Mouse (Mus musculus): ENCODE data around the gene Cox4i1. TPM values are rescaled to one million over a fixed set of nuclear protein-coding genes. Genes with fewer than 3 reads are reported as not detected.

The Cox4i1 gene
- total and polyA plus RNA-seq, 2 experiments = 706 to 1,059 TPM

DNA sequence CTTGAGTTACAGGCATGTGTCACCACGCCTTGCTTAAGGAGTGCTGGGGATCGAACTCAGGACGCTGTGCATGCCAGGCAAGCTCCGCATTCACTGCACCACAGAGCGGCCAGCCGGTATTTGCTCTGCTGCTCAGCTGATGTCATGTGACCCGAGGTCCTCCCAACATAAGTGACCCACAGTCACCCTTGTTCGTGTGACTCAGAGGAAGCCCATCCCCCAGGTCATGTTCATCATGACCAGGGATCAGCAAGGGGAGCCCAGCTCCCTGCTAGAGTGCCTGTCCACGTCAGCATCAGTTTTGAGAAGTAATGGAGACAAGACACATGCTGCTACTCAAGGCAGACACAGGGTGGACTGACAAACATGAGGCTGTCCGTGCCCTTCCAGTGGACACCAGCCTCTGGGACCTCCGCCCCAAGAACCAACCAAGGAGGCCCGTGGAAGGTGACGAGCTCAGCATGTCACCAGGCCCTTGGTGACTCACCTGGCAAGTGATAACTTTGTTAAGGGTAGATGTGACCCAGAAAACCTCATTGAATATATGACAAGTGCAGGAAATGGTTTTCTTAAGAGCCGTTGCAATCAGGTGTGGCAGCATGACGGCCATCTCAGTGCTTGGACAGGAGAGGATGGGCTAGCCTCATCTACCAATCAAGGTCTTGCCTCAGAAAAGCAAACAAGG is 48.1 kb downstream of the Cox4i1 start:
- no peaks in the 10 kb centered on the region for H3K27me3 ChIP-seq (ENCODE audit: control insufficient read depth, insufficient read depth, low read length)
- TF ChIP-seq POLR2A (IDR thresholded peaks at IDR 0.05; ENCODE audit: extremely low read depth, insufficient read depth, low read length) (no peak), CTCF (IDR thresholded peaks at IDR 0.05; ENCODE audit: low read depth, low read length) (no peak)
- DNase-seq (ENCODE audit: extremely low read depth, low read depth, low spot score) = peak; percentile 51
- H3K36me3 ChIP-seq (ENCODE audit: control insufficient read depth, insufficient read depth, low read length) = no peaks in the 10 kb centered on the region
- 69% methylated on average over 15 of the region's 15 CpGs for WGBS
- no peak overlapping the region for H3K9ac ChIP-seq (ENCODE audit: low read depth, low read length)
- no peaks in the 10 kb centered on the region for H3K79me2 ChIP-seq (ENCODE audit: control insufficient read depth, insufficient read depth, low read length)
- H3K4me3 ChIP-seq (ENCODE audit: insufficient read depth, low read depth, low read length) = no peak overlapping the region
- no peaks in the 10 kb centered on the region for H3K4me1 ChIP-seq (ENCODE audit: control insufficient read depth, insufficient read depth, low read length)
- H3K27ac ChIP-seq (replicated peaks; ENCODE audit: insufficient read depth, low read depth, low read length) = 0 out of 2 replicates have a peak overlapping the region, but pooled peaks have one; percentile 6

DNA sequence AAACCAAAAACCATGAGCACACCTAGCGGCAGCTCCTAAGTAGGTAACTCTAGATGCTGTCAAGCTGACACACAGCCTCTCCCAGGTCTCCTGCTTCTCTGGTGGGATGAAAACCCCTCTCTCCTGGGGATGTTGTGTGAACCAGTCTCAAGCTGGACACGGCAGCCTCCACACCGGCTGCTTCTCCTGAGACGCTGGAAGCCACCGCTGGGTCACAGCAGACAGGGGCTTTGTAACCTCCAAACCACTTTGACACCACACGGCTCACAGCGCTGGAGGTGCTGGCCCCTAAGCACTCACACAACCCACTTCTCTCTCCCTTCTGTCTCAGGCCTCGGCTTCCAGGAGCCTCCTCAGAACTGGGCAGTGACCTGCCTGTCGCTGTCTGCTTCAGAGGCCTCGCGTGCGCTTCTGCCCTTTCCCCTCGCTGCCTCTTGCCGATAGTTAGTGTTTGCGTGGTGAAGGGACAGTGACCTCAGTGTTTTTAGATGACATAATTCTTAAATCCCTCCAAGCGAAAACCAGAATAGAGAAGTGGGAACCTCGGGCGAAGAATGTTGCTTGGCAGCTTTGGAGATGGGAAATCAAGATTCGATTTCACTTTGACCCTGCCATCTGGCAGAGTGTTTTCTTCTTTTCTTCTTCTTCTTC is 51.7 kb downstream of the Cox4i1 start:
- TF ChIP-seq CTCF (IDR thresholded peaks at IDR 0.05; ENCODE audit: low read depth, low read length) = no peak
- no peak for TF ChIP-seq POLR2A (IDR thresholded peaks at IDR 0.05; ENCODE audit: extremely low read depth, insufficient read depth, low read length)
- Histone ChIP-seq H3K36me3 (ENCODE audit: control insufficient read depth, insufficient read depth, low read length) (no peaks in the 10 kb centered on the region), H3K9ac (ENCODE audit: low read depth, low read length) (no peak overlapping the region), H3K27ac (replicated peaks; ENCODE audit: insufficient read depth, low read depth, low read length) (no peak overlapping the region), H3K4me1 (ENCODE audit: control insufficient read depth, insufficient read depth, low read length) (no peaks in the 10 kb centered on the region), H3K27me3 (ENCODE audit: control insufficient read depth, insufficient read depth, low read length) (no peaks in the 10 kb centered on the region), H3K4me3 (ENCODE audit: insufficient read depth, low read depth, low read length) (no peak overlapping the region), H3K79me2 (ENCODE audit: control insufficient read depth, insufficient read depth, low read length) (no peaks in the 10 kb centered on the region)
- no peak for DNase-seq (ENCODE audit: extremely low read depth, low read depth, low spot score)
- WGBS = 59% methylated on average over 19 of the region's 19 CpGs

DNA sequence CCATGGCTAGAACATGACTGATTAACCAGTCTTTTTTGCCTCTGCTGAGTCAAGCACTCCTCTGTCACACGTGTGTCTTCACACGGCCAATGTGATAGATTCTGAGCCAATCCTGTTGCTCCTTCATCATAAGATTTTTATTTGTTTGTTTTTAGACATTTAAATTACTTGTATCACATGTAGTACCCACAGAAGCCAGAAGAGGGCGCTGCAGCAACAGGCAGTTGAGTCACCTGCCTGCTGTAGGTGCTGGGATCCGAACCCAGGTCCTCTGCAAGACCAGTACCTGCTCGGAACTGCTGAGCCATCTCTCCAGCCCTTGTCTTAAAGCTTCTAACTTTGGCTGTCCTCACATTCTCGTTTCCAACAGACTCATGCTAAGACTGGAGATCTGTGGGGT is 55.0 kb downstream of the Cox4i1 start:
- no peaks in the 10 kb centered on the region for H3K27me3 ChIP-seq (ENCODE audit: control insufficient read depth, insufficient read depth, low read length)
- H3K4me3 ChIP-seq (ENCODE audit: insufficient read depth, low read depth, low read length) = no peak overlapping the region
- no peaks in the 10 kb centered on the region for H3K36me3 ChIP-seq (ENCODE audit: control insufficient read depth, insufficient read depth, low read length)
- no peaks in the 10 kb centered on the region for H3K79me2 ChIP-seq (ENCODE audit: control insufficient read depth, insufficient read depth, low read length)
- H3K4me1 ChIP-seq (ENCODE audit: control insufficient read depth, insufficient read depth, low read length) = no peaks in the 10 kb centered on the region
- TF ChIP-seq CTCF (IDR thresholded peaks at IDR 0.05; ENCODE audit: low read depth, low read length) = peak; percentile 51
- TF ChIP-seq POLR2A (IDR thresholded peaks at IDR 0.05; ENCODE audit: extremely low read depth, insufficient read depth, low read length) = no peak
- no peak for DNase-seq (ENCODE audit: extremely low read depth, low read depth, low spot score)
- H3K27ac ChIP-seq (replicated peaks; ENCODE audit: insufficient read depth, low read depth, low read length) = no peak overlapping the region
- H3K9ac ChIP-seq (ENCODE audit: low read depth, low read length) = no peak overlapping the region
- 77% methylated on average over 6 of the region's 6 CpGs for WGBS

Other genes with a start within 250 kb of the Cox4i1 start
- gene Gins2, start 78.9 kb upstream of the Cox4i1 start, total RNA-seq (2014; rRNA removed) = 0.37 and 2.3 TPM in 2 replicates
- gene Gins2, start 78.9 kb upstream of the Cox4i1 start, polyA plus RNA-seq (2012; rRNA removed) = 1.9 TPM in 2 replicates
- 12.0 and 21.2 TPM in 2 replicates for gene 1190005I06Rik, start 20.6 kb upstream of the Cox4i1 start, total RNA-seq (2014; rRNA removed)
- gene 1190005I06Rik, start 20.6 kb upstream of the Cox4i1 start, polyA plus RNA-seq (2012; rRNA removed) = 11.9 and 15.3 TPM in 2 replicates
- 1.4 TPM in 1 of 2 replicates, not detected in the other for gene Gm27021, start 143 bp upstream of the Cox4i1 start, total RNA-seq (2014; rRNA removed)
- not detected in 2 replicates for gene Gm27021, start 143 bp upstream of the Cox4i1 start, polyA plus RNA-seq (2012; rRNA removed)
- gene Emc8, start 351 bp downstream of the Cox4i1 start, total RNA-seq (2014; rRNA removed) = 6.7 and 11.9 TPM in 2 replicates
- gene Emc8, start 351 bp downstream of the Cox4i1 start, polyA plus RNA-seq (2012; rRNA removed) = 47.8 and 53.3 TPM in 2 replicates
- 5.5 and 7.6 TPM in 2 replicates for gene Irf8, start 68.1 kb downstream of the Cox4i1 start, total RNA-seq (2014; rRNA removed)
- 3.3 and 7.0 TPM in 2 replicates for gene Irf8, start 68.1 kb downstream of the Cox4i1 start, polyA plus RNA-seq (2012; rRNA removed)